Mouse (Mus musculus) heart, postnatal 4 days (tissue): ENCODE results near the gene Col24a1. TPM values are rescaled to one million over a fixed set of nuclear protein-coding genes. Genes with fewer than 3 reads are reported as not detected.
A peak's percentile ranks its signal among the peaks of the same experiment; 100 is the strongest.
"Not testable (repeated sequence)": the region's sequence is repeated elsewhere in the genome, so short reads cannot be mapped to it uniquely, and the experiment has no call there.

Experiments
- DNase-seq: peaks from one replicate; pipeline ENCODE4 v3.0.0; 2021
- total RNA-seq, 2 experiments: library from RNA; stranded (reverse); gene quantifications; 2 replicates each; pipeline ENCODE4 v1.2.3; 2021

Col24a1 gene
- total RNA-seq, 2 experiments from 2014 or later = 3.1 to 4.6 TPM

- DNase-seq = no peak
Measured at GRCm38 (mm10) chr3:145356865-145357487, 64.7 kb downstream of the Col24a1 start.

- DNase-seq = no peak
Measured at GRCm38 (mm10) chr3:145365227-145365626, 73.0 kb downstream of the Col24a1 start.

GRCm38 (mm10) chr3:145367176-145367717 lies 75.0 kb downstream of the Col24a1 start:
- no peak for DNase-seq

DNA sequence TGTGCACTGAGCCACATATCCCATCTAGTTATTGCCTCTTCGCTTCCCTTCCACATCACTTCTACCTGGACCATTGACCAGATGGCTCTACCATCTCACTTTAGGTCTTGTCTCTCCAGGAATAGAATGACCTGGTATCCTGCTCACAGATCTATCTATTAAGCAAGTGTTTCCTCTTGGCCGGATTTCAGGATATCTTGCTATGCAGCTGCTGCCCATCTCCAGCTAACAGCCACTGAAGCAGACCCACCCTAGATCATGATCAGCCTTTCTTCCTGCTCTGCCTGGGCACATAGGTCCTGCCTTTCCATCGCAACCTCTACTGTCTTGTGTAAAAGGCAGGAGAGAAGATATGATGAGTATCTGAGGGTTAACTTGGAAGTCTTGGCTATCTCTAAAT lies 84.0 kb downstream of the Col24a1 start:
- no peak for DNase-seq

GRCm38 (mm10) chr3:145383095-145383494 lies 90.8 kb downstream of the Col24a1 start:
- DNase-seq = no peak

DNA sequence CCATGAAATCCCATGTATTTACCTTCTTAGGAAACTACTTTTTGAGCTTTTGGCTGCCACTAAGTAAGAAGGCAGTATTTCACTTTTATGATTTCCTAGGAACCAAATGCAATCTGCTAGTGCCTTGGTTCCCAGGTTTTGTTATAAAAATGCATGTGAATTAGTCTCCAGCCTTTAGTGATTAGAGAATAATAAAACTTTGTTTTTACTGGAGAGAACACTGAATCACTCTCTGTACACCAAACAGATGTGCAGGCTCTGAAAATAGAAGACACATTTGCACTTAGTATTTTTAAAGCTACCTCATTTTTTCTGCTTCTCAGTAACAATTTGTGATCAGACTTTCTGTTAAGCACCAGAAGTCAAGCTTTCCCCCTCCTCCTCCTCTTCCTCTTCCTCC lies 94.2 kb downstream of the Col24a1 start:
- DNase-seq = no peak

GRCm38 (mm10) chr3:145390681-145391080 lies 98.4 kb downstream of the Col24a1 start:
- DNase-seq = peak; percentile 17

- DNase-seq = no peak
Measured at GRCm38 (mm10) chr3:145391986-145392659, 99.9 kb downstream of the Col24a1 start.

DNA sequence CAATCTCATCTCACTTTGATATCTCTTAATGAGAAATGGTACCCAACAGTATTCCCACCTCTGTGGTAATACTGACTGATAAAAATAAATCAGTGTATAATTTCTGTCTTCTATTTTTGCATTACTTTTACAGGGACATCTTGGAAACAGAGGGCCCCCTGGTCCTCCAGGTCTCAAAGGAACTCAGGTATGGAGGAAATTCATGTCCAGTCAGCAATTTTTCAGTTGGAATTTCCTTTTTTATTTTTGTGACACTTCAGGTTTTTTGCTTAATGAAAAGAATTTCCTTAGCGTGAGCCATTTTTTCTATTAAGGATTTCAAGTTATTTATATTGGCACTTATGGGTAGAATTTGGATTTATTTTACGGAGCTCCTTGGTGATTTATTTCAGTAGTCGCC lies 106.9 kb downstream of the Col24a1 start:
- no peak for DNase-seq

DNA sequence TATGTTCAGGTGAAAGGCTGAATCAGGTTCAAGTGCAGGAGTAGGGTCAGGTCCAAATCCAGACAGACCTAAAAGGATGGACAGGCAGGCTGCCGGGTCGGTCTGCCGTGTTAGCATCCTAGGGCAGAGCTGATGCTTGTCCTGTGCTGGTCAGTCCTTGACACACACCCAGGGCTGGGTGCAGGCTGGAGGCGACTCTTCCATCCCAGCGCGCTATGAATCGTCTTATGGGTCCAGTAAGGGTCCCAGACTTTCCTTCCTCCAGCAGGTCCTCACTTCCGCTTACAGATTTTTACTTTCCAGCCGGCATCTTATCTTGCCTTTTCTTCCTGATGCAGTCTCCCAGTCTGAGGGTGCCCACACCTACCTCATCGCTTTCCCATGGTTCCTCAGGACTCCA lies 110.0 kb downstream of the Col24a1 start:
- no peak for DNase-seq

DNA sequence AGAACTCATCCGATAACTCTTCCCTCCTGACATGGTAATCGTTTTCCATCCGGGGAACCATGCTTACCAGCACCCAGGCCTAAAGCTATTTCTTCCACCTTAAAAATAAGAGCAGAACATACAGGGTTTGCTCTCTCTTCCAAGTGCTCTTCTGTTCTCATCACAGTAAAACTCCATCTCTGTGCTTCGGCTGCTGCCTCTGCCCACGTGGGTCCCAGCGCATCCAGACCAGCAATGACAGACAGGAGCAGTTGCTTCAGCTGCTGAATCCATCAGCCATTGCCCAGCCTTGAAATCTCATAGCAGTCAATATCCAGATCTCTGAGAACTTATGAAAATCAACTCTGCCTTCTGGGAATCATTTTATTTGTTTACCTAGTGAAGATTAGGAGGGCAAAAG lies 110.7 kb downstream of the Col24a1 start:
- no peak for DNase-seq

DNA sequence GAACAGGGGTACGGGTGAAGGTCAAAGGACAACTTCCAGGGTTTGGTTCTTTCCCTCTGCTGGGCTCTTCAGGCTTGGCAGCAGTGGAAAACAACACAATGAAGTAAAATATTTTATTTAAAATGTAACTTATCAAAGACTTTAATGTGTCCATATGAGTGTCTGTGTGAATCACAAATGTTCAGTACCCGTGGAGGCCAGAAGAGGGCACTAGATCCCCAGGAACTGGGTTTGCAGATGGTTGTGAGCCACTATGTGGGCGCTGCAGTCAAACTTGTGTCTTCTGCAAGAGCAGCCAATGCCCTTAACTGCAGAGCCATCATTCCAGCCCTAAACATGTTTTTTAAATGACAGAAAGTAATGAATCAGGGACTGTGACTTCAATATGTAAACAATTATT lies 115.8 kb downstream of the Col24a1 start:
- peak; percentile 27 for DNase-seq

DNA sequence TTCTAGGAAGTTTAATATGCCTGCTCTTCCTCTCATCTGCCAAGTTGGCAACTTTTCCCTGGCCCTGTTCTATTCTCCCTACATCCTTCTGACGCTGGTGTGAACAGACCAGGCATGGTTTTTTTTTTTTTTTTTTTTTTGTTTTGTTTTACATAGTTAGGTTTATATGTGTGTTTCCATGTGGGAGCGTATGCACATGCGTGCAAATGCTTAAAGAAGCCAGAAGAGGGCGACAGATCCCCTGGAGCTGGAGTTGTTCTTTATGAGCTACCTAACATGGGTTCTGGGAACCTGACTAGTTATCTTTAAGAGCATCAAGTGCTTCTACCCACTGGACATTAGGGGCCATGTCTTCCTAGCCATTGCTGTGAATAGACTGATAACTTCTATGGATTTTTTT lies 119.9 kb downstream of the Col24a1 start:
- no peak for DNase-seq

GRCm38 (mm10) chr3:145414362-145414761 lies 122.1 kb downstream of the Col24a1 start:
- no peak for DNase-seq

GRCm38 (mm10) chr3:145417809-145418208 lies 125.5 kb downstream of the Col24a1 start:
- peak; percentile 30 for DNase-seq

DNA sequence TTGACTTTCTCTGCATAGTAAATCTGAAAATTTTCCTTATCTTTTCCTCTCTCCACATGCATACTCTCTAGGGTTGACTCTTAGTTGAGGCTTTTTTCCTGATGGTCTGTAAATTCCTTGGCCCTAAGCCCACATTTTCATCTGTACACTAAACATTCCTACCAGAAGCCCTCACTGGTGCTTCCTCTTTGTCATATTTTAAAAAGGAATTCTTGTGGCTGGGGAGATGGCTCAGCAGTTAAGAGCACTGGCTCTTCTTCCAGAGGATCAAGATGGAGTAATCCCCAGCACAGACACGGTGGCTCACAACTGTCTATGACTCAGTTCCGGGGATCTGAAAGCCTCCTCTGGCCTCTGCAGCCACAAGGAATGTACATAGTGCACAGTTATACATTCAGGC lies 128.1 kb downstream of the Col24a1 start:
- no peak for DNase-seq

DNA sequence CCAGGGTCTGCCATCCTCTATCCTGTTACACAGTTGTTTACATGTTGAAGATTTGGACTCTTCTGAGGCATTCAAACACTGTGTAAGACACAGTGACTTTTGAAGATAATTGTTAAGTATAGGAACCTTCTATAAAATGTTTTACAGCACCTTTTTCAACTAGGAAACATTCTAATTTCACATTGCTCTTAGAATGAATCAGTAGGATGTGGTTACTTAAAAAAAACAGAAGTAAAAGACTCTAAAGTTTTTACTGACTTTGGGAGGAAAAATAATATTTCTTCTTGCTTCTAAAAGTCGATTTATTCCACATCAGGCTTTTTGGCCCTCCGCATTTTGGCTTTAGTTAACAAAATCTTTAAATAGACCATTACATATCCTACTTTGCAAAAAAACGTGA lies 129.8 kb downstream of the Col24a1 start:
- DNase-seq = no peak

GRCm38 (mm10) chr3:145438352-145438751 lies 146.1 kb downstream of the Col24a1 start:
- no peak for DNase-seq

DNA sequence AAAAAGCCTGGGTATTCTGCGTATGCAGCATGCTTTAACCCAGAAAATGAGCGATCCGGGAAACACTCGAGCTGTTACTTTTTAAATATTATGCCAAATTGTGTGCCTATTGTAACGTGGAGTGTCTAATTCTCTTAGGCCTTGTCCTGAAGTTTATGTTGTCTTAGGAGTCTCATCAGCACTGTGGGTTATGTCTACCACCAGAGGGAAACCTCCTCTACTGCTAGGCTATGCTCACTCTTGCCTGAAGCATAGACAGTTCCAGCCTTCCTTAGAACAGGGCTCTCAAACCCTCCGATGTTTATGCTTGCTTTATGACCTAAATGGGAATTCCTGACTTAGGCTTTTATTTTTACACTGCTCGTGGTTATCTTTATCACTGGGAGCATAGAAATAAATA lies 146.8 kb downstream of the Col24a1 start:
- DNase-seq = no peak

GRCm38 (mm10) chr3:145440993-145441392 lies 148.7 kb downstream of the Col24a1 start:
- no peak for DNase-seq

DNA sequence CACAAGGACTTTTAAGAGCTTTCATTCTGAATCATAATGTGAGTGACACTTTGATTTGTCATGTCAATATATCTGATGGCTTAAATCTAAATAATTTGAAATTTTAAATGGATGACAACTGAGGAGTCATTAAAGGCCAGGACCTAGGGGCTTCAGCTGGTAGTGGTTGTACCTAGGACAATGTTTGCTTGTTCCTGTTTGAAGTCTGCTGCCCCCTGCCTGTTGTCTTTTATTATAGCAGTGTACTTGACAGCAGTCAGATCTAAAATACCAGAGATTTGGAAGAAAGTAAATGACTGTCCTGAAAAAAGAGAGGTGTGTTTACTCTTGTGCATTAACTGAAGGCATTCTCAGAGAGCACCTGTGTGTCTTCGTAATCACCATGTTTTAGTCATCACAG lies 150.0 kb downstream of the Col24a1 start:
- peak; percentile 48 for DNase-seq

- not testable (repeated sequence) for DNase-seq
Measured at GRCm38 (mm10) chr3:145443167-145443566, 150.9 kb downstream of the Col24a1 start.

GRCm38 (mm10) chr3:145457039-145457438 lies 164.8 kb downstream of the Col24a1 start:
- no peak for DNase-seq

- DNase-seq = peak; percentile 5
Measured at GRCm38 (mm10) chr3:145462351-145462750, 170.1 kb downstream of the Col24a1 start.
